Mouse (Mus musculus): Measurements from ENCODE around the gene Fabp3.

- no peak for TF ChIP-seq CTCF (IDR thresholded peaks at IDR 0.05; ENCODE audit: low read depth)
- TF ChIP-seq EP300 (IDR thresholded peaks at IDR 0.05; ENCODE audit: low read depth), result no peak
Observed at GRCm38 (mm10) chr4:130274346-130275015, 33.9 kb upstream of the Fabp3 start.
